Mouse (Mus musculus): Measurements from ENCODE around the gene Cilp. TPM values are rescaled to one million over a fixed set of nuclear protein-coding genes. Genes with fewer than 3 reads are reported as not detected.
A peak's percentile ranks its signal among the peaks of the same experiment; 100 is the strongest.

Cilp gene
- total RNA-seq, 1 experiment = 0.09 TPM

DNA sequence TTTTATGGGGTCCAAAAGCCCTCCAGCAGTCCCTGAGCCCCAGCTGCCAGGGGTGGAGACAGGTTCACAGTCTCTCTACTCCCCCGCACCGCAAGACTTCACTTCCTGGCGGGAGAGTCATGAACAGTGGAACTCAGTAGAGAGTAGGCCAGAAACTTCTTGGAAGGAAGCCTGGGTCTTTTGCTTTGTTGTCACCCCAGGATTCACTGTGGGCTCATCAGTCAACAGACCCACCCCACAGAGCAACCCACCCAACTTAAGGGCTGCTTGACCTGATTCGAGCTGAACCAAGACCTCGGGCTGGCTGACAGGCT is 16.6 kb upstream of the Cilp start:
- Histone ChIP-seq H3K36me3 (ENCODE audit: control insufficient read depth, insufficient read depth, low read length, poor library complexity, severe bottlenecking) (no peaks in the 10 kb centered on the region), H3K9me3 (ENCODE audit: control insufficient read depth, insufficient read depth, low read depth, low read length) (no peaks in the 10 kb centered on the region), H3K9ac (ENCODE audit: insufficient read depth, low read depth, low read length, poor library complexity, severe bottlenecking) (no peak overlapping the region), H3K4me1 (ENCODE audit: control insufficient read depth in 2 of 2, insufficient read depth in 2 of 2, low read length in 2 of 2, poor library complexity in 1 of 2) (peaks cover 0 to 5% of the 10 kb centered on the region in 2 experiments; a peak in 1 of 4 replicates), H3K4me3 (ENCODE audit: insufficient read depth in 1 of 2, low read depth in 1 of 2, low read length in 2 of 2, poor library complexity in 1 of 2, severe bottlenecking in 1 of 2) (no peak overlapping the region), H3K27ac (ENCODE audit: insufficient read depth, low read depth, low read length, poor library complexity, severe bottlenecking) (no peak overlapping the region)
- TF ChIP-seq ZC3H11A (IDR thresholded peaks at IDR 0.05; ENCODE audit: borderline replicate concordance, low read depth, low read length) (no peak), MAFK (IDR thresholded peaks at IDR 0.05; ENCODE audit: insufficient read depth, low read depth, low read length) (no peak), HCFC1 (IDR thresholded peaks at IDR 0.05; ENCODE audit: borderline replicate concordance, insufficient read depth, low read length) (no peak), ZNF384 (IDR thresholded peaks at IDR 0.05; ENCODE audit: low read depth, low read length) (no peak), CHD2 (IDR thresholded peaks at IDR 0.05; ENCODE audit: low read depth, low read length) (no peak)
- no peak for DNase-seq (ENCODE audit: low read depth, low spot score)
- in situ Hi-C loops (cut with MboI; ENCODE audit: low sequenced_read_pairs in 2 of 2, unreplicated experiment in 2 of 2) = no loop called here

DNA sequence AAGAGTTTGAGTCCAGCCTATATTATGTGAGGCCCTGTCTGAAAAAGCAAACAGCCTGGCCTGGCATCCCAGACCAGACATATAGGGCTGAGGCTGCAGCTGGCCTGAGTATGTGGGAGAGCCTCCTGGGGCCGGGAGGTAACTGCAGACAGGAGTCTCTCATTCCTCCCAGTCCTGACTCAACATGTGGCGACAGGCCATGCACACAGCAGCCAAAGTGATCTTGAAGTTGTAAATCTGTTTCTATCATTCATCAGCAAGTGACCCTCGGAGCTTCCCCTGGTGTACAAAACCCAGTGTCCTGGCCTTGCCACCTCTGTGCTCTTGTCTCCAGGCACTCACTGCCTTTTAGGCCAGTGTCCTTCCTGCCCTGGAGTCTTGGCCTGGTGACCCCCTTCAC is 13.0 kb upstream of the Cilp start:
- H3K27ac ChIP-seq (ENCODE audit: insufficient read depth, low read depth, low read length, poor library complexity, severe bottlenecking) = no peak overlapping the region
- H3K9me3 ChIP-seq (ENCODE audit: control insufficient read depth, insufficient read depth, low read depth, low read length) = no peaks in the 10 kb centered on the region
- H3K4me1 ChIP-seq (ENCODE audit: control insufficient read depth in 2 of 2, insufficient read depth in 2 of 2, low read length in 2 of 2, poor library complexity in 1 of 2) = peaks cover 0 to 11% of the 10 kb centered on the region in 2 experiments; a peak in 2 of 4 replicates
- DNase-seq (ENCODE audit: low read depth, low spot score) = no peak
- no peaks in the 10 kb centered on the region for H3K36me3 ChIP-seq (ENCODE audit: control insufficient read depth, insufficient read depth, low read length, poor library complexity, severe bottlenecking)
- H3K9ac ChIP-seq (ENCODE audit: insufficient read depth, low read depth, low read length, poor library complexity, severe bottlenecking) = no peak overlapping the region
- in situ Hi-C loops (cut with MboI; ENCODE audit: low sequenced_read_pairs in 2 of 2, unreplicated experiment in 2 of 2) = no loop called here
- TF ChIP-seq ZC3H11A (IDR thresholded peaks at IDR 0.05; ENCODE audit: borderline replicate concordance, low read depth, low read length) = no peak
- TF ChIP-seq HCFC1 (IDR thresholded peaks at IDR 0.05; ENCODE audit: borderline replicate concordance, insufficient read depth, low read length) = no peak
- TF ChIP-seq MAFK (IDR thresholded peaks at IDR 0.05; ENCODE audit: insufficient read depth, low read depth, low read length) = no peak
- TF ChIP-seq ZNF384 (IDR thresholded peaks at IDR 0.05; ENCODE audit: low read depth, low read length) = no peak
- TF ChIP-seq CHD2 (IDR thresholded peaks at IDR 0.05; ENCODE audit: low read depth, low read length) = no peak
- no peak overlapping the region for H3K4me3 ChIP-seq (ENCODE audit: insufficient read depth in 1 of 2, low read depth in 1 of 2, low read length in 2 of 2, poor library complexity in 1 of 2, severe bottlenecking in 1 of 2)

DNA sequence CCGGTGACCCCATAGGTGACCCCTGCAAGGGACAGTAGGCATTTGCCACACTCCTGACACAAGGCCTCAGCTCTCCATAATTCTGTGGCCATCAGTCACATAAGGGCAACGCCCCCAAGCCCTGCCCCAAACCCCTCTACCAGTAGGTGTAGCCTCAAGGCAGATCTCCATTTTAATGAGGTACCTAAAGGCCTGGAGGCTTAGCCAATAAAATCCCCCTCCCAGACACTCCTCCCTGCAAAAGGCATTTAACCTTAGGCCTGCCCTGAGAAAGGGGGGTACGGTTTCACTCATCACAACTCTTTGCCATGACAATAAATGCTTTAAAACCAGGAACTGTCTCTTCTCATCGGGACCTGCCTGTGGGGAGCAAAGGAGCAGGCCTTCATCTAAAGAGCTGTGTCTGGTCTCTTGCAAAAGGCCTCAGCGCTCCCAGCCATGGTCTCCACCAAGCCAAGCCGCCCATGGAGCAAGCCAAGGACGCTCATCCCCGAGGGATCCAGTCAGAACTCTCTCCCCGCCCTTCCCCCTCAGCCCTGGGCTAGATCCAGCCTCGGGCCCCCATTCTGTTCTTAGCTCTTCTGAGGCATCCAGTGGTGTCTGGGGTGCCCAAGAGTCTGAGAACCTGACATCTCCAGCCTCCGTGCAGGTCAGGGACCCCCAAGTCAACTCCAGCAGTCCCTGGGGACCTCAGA is 8.9 kb upstream of the Cilp start:
- Histone ChIP-seq H3K36me3 (ENCODE audit: control insufficient read depth, insufficient read depth, low read length, poor library complexity, severe bottlenecking) (no peaks in the 10 kb centered on the region), H3K27ac (ENCODE audit: insufficient read depth, low read depth, low read length, poor library complexity, severe bottlenecking) (peak overlapping the region; percentile 29; the same call in 1 of the 2 replicates), H3K4me3 (ENCODE audit: insufficient read depth in 1 of 2, low read depth in 1 of 2, low read length in 2 of 2, poor library complexity in 1 of 2, severe bottlenecking in 1 of 2) (0 out of 4 replicates have a peak overlapping the region, but pooled peaks of 1 of the 2 experiments have one; percentile 9), H3K9ac (ENCODE audit: insufficient read depth, low read depth, low read length, poor library complexity, severe bottlenecking) (peak overlapping the region; percentile 42; the same call in 1 of the 2 replicates), H3K9me3 (ENCODE audit: control insufficient read depth, insufficient read depth, low read depth, low read length) (no peaks in the 10 kb centered on the region), H3K4me1 (ENCODE audit: control insufficient read depth in 2 of 2, insufficient read depth in 2 of 2, low read length in 2 of 2, poor library complexity in 1 of 2) (peaks cover 3 to 10% of the 10 kb centered on the region in 2 experiments; a peak in 3 of 4 replicates)
- no peak for DNase-seq (ENCODE audit: low read depth, low spot score)
- TF ChIP-seq ZC3H11A (IDR thresholded peaks at IDR 0.05; ENCODE audit: borderline replicate concordance, low read depth, low read length) = no peak
- no peak for TF ChIP-seq CHD2 (IDR thresholded peaks at IDR 0.05; ENCODE audit: low read depth, low read length)
- TF ChIP-seq MAFK (IDR thresholded peaks at IDR 0.05; ENCODE audit: insufficient read depth, low read depth, low read length) = no peak
- TF ChIP-seq ZNF384 (IDR thresholded peaks at IDR 0.05; ENCODE audit: low read depth, low read length) = no peak
- TF ChIP-seq HCFC1 (IDR thresholded peaks at IDR 0.05; ENCODE audit: borderline replicate concordance, insufficient read depth, low read length) = no peak
- in situ Hi-C loops (cut with MboI; ENCODE audit: low sequenced_read_pairs in 2 of 2, unreplicated experiment in 2 of 2) = no loop called here

DNA sequence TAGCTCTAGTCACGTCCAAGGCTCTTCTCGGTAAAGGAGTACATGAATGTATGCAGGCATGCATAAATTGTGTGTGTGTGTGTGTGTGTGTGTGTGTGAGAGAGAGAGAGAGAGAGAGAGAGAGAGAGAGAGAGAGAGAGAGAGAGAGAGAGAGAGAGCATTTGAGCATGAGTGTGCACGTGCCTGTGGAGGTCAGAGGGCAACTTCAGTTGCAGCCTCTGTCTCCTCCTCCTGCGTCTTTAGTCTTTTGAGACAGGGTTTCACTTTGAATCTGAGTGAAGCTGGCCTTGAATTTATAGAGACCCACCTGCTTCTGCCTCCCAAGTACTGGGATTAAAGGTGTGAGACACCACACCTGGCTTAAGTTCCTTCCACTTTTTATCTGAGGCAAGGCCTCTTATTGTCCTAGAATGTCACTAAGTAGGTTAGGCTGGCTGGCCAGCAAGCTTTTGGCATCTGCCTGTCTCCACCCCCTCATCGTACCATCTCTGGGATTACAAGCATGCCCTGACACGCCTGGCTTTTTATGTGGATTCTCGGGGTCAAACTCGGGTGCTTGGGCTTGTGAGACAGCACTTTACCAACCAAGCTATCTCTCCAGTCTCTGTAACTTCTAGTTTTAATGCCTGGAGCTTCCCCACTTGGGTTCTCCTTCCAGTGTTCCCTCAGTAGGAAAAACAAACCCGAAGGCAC is 7.6 kb upstream of the Cilp start:
- H3K9ac ChIP-seq (ENCODE audit: insufficient read depth, low read depth, low read length, poor library complexity, severe bottlenecking) = no peak overlapping the region

More for the DNA sequence above, 7.6 kb upstream of the Cilp start:
- Histone ChIP-seq H3K9me3 (ENCODE audit: control insufficient read depth, insufficient read depth, low read depth, low read length) (no peaks in the 10 kb centered on the region), H3K4me1 (ENCODE audit: control insufficient read depth in 2 of 2, insufficient read depth in 2 of 2, low read length in 2 of 2, poor library complexity in 1 of 2) (peaks cover 3 to 10% of the 10 kb centered on the region in 2 experiments; a peak in 3 of 4 replicates), H3K4me3 (ENCODE audit: insufficient read depth in 1 of 2, low read depth in 1 of 2, low read length in 2 of 2, poor library complexity in 1 of 2, severe bottlenecking in 1 of 2) (no peak overlapping the region), H3K36me3 (ENCODE audit: control insufficient read depth, insufficient read depth, low read length, poor library complexity, severe bottlenecking) (no peaks in the 10 kb centered on the region), H3K27ac (ENCODE audit: insufficient read depth, low read depth, low read length, poor library complexity, severe bottlenecking) (no peak overlapping the region)
- TF ChIP-seq ZC3H11A (IDR thresholded peaks at IDR 0.05; ENCODE audit: borderline replicate concordance, low read depth, low read length) = no peak
- TF ChIP-seq CHD2 (IDR thresholded peaks at IDR 0.05; ENCODE audit: low read depth, low read length) = no peak
- TF ChIP-seq ZNF384 (IDR thresholded peaks at IDR 0.05; ENCODE audit: low read depth, low read length) = no peak
- TF ChIP-seq HCFC1 (IDR thresholded peaks at IDR 0.05; ENCODE audit: borderline replicate concordance, insufficient read depth, low read length) = no peak
- TF ChIP-seq MAFK (IDR thresholded peaks at IDR 0.05; ENCODE audit: insufficient read depth, low read depth, low read length) = no peak
- DNase-seq (ENCODE audit: low read depth, low spot score) = no peak
- in situ Hi-C loops (cut with MboI; ENCODE audit: low sequenced_read_pairs in 2 of 2, unreplicated experiment in 2 of 2) = no loop called here
